Mouse (Mus musculus) bone marrow macrophage, adult 2 months (primary cell): ENCODE measurements around the gene Gm5475.

Experiments used
- CTCF ChIP-seq: IDR thresholded peaks from 2 replicates; pipeline ENCODE4 v1.5.1; 2012; ENCODE audit warnings: low read depth, mild to moderate bottlenecking, low read length, moderate library complexity
- POLR2A ChIP-seq: IDR thresholded peaks from 2 replicates; pipeline ENCODE4 v1.6.1; 2012; ENCODE audit warnings: mild to moderate bottlenecking, low read depth, low read length, borderline replicate concordance

DNA sequence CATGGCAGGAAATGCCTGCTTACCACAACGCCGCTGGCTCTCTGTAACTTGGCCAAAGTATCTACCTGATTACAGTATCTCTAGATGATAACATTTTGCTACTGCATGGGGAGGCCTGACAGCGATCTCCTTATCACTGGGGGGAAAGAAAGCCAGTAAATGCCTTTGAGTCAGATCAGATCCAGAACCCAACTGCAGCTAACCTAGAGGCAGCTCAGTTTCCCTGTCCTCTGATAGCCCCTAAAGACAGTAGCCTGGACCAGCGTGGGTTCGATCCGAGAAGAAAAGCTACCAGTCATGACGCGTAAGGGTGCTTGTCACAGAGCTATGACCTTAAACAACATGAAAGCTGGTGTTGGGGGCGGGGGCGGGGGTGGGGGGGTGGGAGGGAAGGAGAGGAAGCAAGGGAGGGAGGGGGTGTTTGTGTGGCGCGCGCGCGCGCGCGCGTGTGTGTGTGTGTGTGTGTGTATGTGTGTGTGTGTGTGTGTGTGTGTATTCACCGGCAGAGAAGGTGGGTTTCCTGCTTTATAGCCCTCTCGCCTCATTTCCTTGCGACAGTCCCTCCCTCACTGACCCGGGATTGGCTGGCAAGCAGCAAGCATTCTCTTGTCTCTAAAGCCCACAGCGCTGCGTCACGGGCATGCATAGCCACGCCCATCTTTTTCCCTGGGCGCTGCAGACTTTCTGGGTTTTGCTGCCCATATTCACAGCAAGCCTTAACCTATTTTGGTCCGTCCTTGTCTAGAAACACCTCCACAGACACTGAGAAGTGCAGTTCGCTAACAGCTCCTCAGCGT is 21.4 kb downstream of the Gm5475 start:
- TF ChIP-seq POLR2A (no peak), CTCF (no peak)
